Mouse (Mus musculus) limb, embryonic 10.5 days (tissue): ENCODE measurements around the gene Etv1. TPM values are rescaled to one million over a fixed set of nuclear protein-coding genes. Genes with fewer than 3 reads are reported as not detected.

Experiments used
- DNase-seq: peaks from one replicate; pipeline ENCODE4 v3.0.0-alpha.2; 2017; ENCODE audit warnings: low spot score
- H3K27ac ChIP-seq: fragments of 300-500 bp; sonication (generic); 2 replicates; pipeline ENCODE4 v1.5.1; 2016; ENCODE audit warnings: mild to moderate bottlenecking
- H3K27me3 ChIP-seq: fragments of 300-500 bp; sonication (generic); 2 replicates; pipeline ENCODE4 v1.6.1; 2016; ENCODE audit warnings: low read depth, mild to moderate bottlenecking; ENCODE audit not compliant: poor library complexity, severe bottlenecking
- H3K36me3 ChIP-seq: fragments of 300-500 bp; sonication (generic); 2 replicates; pipeline ENCODE4 v1.6.1; 2016; ENCODE audit warnings: mild to moderate bottlenecking, moderate library complexity
- H3K4me1 ChIP-seq: fragments of 300-500 bp; sonication (generic); 2 replicates; pipeline ENCODE4 v1.6.1; 2016
- H3K4me3 ChIP-seq: fragments of 300-500 bp; sonication (generic); 2 replicates; pipeline ENCODE4 v1.5.1; 2016; ENCODE audit warnings: mild to moderate bottlenecking, moderate library complexity
- H3K9me3 ChIP-seq: fragments of 300-500 bp; sonication (generic); replicated peaks from 2 replicates; pipeline ENCODE4 v1.6.1; 2016; ENCODE audit warnings: mild to moderate bottlenecking
- WGBS: fragments of 180-500 bp; shearing (Covaris S2); methylation state at CpG from one replicate; pipeline ENCODE4 v1.1.7; 2016; 5-methylcytosine and 5-hydroxymethylcytosine counted together
- polyA plus RNA-seq: library from polyadenylated mRNA; unstranded; fragments of >200 nt; fragmentation: Nextera tagmentation; extraction: Ambion mirVana; gene quantifications from 2 replicates; pipeline ENCODE4 v1.2.1, GENCODE M21; 2016

The Etv1 gene
- polyA plus RNA-seq, 1 experiment from 2014 or later: 11.1 TPM

DNA sequence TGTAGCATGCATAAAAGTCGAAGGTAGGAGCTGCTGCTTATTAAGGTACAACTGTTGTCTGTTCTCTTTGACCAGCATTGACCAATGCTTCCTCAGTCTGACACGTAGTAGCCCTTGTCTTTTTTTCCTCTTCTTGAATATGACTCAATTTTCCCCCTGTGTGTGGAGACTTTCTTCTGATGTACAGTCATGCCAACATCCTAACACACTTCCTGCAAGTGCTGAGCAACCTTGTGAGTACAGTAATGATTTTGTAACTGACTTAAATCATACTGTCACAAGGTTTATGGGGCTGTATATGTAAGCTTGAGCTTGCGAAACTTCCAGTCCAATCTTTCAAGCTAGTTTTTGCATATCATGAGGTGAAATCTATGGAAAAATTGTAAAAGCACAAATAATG lies 125.3 kb downstream of the Etv1 start:
- DNase-seq: no peak
- H3K4me3 ChIP-seq: no peak overlapping the region
- no peaks in the 10 kb centered on the region for H3K4me1 ChIP-seq
- H3K27ac ChIP-seq: no peak overlapping the region
- no peaks in the 10 kb centered on the region for H3K27me3 ChIP-seq
- H3K36me3 ChIP-seq: no peaks in the 10 kb centered on the region
- WGBS: 88% methylated on average over 3 of the region's 3 CpGs
- no peaks in the 10 kb centered on the region for H3K9me3 ChIP-seq

DNA sequence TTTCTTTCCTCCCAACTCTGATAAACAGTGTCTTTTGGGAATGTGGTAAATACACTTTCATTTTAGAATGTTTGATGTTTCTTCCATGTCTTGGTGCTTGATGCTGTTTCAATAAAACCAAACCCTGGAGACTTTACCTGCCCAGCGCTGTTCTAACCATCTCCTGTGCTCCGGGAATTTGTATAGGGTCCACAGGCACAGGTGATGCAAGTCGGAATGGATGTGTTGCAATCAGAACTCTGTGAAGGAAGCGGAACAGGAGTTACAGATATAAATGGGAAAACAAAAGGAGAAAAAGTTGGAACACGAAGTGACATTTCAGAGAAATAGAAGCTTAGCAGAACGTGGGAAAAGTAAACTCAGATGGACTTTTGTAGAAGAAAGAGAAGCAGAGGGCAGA lies 127.1 kb downstream of the Etv1 start:
- Histone ChIP-seq H3K9me3 (no peaks in the 10 kb centered on the region), H3K27me3 (no peaks in the 10 kb centered on the region), H3K27ac (no peak overlapping the region), H3K4me3 (no peak overlapping the region), H3K36me3 (no peaks in the 10 kb centered on the region), H3K4me1 (no peaks in the 10 kb centered on the region)
- 93% methylated on average over 6 of the region's 6 CpGs for WGBS
- DNase-seq: no peak

DNA sequence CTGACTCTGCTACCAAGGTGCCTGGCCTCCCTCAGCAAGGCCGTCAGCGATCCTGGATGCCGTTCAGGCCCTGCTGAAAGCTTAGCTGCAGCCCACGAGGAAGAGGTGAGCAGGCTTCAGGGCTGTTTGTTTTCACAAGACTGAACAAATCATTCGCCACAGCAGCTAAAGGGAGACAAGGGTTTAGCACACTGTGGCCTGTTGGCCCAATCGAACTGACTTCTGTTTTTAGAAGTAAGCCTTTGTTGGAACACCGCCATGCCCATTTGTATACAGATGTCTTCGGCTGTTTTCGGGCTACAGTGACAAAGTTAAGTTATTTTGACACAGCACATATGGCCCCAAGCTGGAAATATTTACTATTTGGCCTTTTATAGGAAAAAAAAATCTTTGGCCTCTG lies 127.6 kb downstream of the Etv1 start:
- no peaks in the 10 kb centered on the region for H3K9me3 ChIP-seq
- H3K27ac ChIP-seq: no peak overlapping the region
- WGBS: 73% methylated on average over 9 of the region's 9 CpGs
- no peak for DNase-seq
- no peaks in the 10 kb centered on the region for H3K27me3 ChIP-seq
- H3K36me3 ChIP-seq: no peaks in the 10 kb centered on the region
- H3K4me3 ChIP-seq: no peak overlapping the region
- H3K4me1 ChIP-seq: no peaks in the 10 kb centered on the region

DNA sequence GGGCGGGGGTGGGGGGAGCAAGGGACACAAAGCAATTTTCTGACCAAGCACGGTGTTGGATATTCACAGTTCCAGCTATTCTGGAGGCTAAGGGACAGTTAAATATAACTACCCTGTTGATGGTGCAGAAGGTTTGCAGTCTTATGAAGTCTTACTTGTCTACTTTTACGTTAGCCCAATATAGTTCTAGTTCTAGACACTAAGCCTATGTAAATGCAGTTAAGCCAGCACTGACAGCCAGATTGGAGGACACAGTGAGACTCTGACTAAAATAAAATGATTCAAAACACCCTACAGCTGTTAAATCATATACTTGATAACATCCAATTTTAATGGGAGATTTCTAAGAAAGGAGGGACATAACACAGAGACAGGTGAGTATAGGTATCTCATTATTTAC lies 129.8 kb downstream of the Etv1 start:
- H3K4me1 ChIP-seq: no peaks in the 10 kb centered on the region
- H3K4me3 ChIP-seq: no peak overlapping the region
- DNase-seq: no peak
- no peaks in the 10 kb centered on the region for H3K27me3 ChIP-seq
- H3K27ac ChIP-seq: no peak overlapping the region
- H3K9me3 ChIP-seq: no peaks in the 10 kb centered on the region
- no peaks in the 10 kb centered on the region for H3K36me3 ChIP-seq
- WGBS: 90% methylated on average over 3 of the region's 3 CpGs
